Mouse (Mus musculus): ENCODE data around the gene Zfyve21. TPM values are rescaled to one million over a fixed set of nuclear protein-coding genes. Genes with fewer than 3 reads are reported as not detected.

Zfyve21 gene
- polyA plus RNA-seq, 1 experiment from 2014 or later: 75.0 TPM

GRCm38 (mm10) chr12:111809762-111810161, 4.2 kb upstream of the Zfyve21 start:
- Histone ChIP-seq H3K36me3 (replicated peaks) (peaks cover 69% of the 10 kb centered on the region), H3K27me3 (replicated peaks; ENCODE audit: low read depth, poor library complexity, severe bottlenecking) (no peaks in the 10 kb centered on the region), H3K27ac (replicated peaks) (peak overlapping the region; percentile 21; the same call in 1 of the 2 replicates), H3K9me3 (no peaks in the 10 kb centered on the region), H3K4me3 (peak overlapping the region; percentile 37), H3K4me1 (peaks cover 32% of the 10 kb centered on the region)
- DNase-seq (ENCODE audit: low spot score): peak; percentile 85
- WGBS: 5% methylated on average over 9 of the region's 9 CpGs

- Histone ChIP-seq H3K36me3 (replicated peaks) (peaks cover 46% of the 10 kb centered on the region), H3K4me1 (peaks cover 55% of the 10 kb centered on the region), H3K27me3 (replicated peaks; ENCODE audit: low read depth, poor library complexity, severe bottlenecking) (no peaks in the 10 kb centered on the region), H3K4me3 (peak overlapping the region; percentile 87; the same call in 1 of the 2 replicates), H3K9me3 (no peaks in the 10 kb centered on the region), H3K27ac (replicated peaks) (no peak overlapping the region)
- 90% methylated on average over 13 of the region's 13 CpGs for WGBS
- DNase-seq (ENCODE audit: low spot score): no peak
Observed at GRCm38 (mm10) chr12:111812075-111812474, 1.9 kb upstream of the Zfyve21 start.

- Histone ChIP-seq H3K4me3 (peak overlapping the region; percentile 87), H3K27me3 (replicated peaks; ENCODE audit: low read depth, poor library complexity, severe bottlenecking) (no peaks in the 10 kb centered on the region), H3K4me1 (peaks cover 55% of the 10 kb centered on the region), H3K36me3 (replicated peaks) (peaks cover 41% of the 10 kb centered on the region), H3K9me3 (no peaks in the 10 kb centered on the region), H3K27ac (replicated peaks) (no peak overlapping the region)
- DNase-seq (ENCODE audit: low spot score): no peak
- 76% methylated on average over 12 of the region's 12 CpGs for WGBS
Observed at GRCm38 (mm10) chr12:111812611-111813010, 1.4 kb upstream of the Zfyve21 start.

DNA sequence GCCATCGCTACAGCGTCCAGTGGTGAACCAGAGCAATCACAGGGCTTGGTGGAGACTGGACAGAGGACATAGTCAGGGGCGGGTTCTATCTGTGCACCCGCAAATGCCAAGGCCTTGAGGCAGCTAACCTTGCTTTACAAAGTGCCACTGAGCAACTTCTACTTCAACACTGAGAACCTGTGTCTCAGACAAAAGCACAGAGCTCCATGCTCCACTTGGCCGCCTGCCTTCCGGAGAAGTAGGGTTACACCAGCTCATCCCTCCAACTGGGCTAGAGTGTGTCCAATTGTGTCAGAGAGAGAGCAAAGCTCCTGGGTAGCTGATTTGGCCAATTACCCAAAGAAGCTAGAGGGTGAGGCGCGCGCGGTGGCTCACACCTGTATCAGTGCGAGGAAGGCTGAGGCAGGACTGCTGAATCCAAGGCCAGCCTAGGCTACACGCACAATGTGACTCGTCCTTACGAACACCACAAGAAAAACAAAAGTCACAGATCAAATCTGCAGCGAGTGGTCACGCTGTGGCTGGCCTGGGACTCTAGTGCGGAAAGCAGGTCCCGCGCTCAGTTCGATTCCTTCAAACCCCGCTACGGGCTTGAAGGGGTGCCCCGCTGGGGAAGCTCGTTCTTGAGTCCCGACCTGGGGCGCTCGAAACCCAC, 732 bp upstream of the Zfyve21 start:
- 4% methylated on average over 27 of the region's 27 CpGs for WGBS
- peak overlapping the region; percentile 87 for H3K4me3 ChIP-seq
- no peak for DNase-seq (ENCODE audit: low spot score)
- H3K4me1 ChIP-seq: peaks cover 55% of the 10 kb centered on the region
- no peaks in the 10 kb centered on the region for H3K9me3 ChIP-seq
- peaks cover 36% of the 10 kb centered on the region for H3K36me3 ChIP-seq (replicated peaks)
- H3K27me3 ChIP-seq (replicated peaks; ENCODE audit: low read depth, poor library complexity, severe bottlenecking): no peaks in the 10 kb centered on the region
- peak overlapping the region; percentile 82 for H3K27ac ChIP-seq (replicated peaks)

DNA sequence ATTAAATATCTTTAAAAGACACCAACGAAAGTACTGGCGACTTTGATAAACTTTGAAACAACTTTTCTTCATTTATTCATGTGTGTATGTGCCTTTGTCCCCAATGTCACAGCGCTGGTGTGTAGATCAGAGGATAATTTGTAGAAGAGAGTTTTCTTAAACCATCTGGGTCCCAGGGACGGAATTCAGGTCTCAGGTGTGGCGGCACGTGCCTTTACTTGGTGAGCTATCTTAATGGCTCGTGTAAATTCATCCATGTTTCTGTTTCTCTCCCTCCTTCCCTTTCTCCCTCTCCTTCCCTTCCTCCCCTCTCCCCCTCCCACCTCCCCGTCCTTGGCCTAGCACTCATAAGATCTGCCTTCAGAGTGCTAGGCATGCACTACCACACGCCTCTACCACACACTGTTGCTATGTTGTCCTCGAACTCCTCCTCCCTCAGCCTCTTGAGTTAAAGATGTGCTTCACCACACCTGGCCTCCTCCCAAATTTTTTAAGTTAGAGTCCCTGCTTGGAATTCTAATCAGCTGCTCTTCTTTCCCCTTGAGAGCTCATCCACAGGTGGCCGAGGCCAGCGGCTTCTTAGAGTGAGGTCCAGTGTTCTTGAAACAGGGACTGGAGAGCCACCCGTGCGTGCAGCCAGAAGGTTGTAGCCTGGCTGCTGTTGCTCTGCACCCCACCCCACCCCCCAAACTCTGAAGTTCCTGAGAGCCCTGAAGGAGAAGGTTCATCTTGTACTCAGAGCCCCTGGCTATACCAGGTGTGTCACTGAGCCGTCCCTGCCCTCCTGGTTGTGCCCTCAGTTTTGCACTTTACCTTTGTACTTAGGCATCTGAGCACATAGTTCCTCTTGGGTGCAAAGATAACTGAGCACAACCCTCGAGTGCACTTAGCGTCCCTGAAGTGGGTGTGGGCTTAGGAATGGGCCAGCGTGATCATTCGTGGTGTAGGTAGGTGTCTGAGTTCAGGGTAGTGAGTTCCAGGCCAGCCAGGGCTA, 1.1 kb downstream of the Zfyve21 start:
- WGBS: 29% methylated on average over 19 of the region's 19 CpGs
- peak; percentile 30 for DNase-seq (ENCODE audit: low spot score)
- Histone ChIP-seq H3K9me3 (no peaks in the 10 kb centered on the region), H3K36me3 (replicated peaks) (peaks cover 23% of the 10 kb centered on the region), H3K27me3 (replicated peaks; ENCODE audit: low read depth, poor library complexity, severe bottlenecking) (no peaks in the 10 kb centered on the region), H3K4me3 (peak overlapping the region; percentile 87), H3K4me1 (peaks cover 46% of the 10 kb centered on the region), H3K27ac (replicated peaks) (peak overlapping the region; percentile 93)

DNA sequence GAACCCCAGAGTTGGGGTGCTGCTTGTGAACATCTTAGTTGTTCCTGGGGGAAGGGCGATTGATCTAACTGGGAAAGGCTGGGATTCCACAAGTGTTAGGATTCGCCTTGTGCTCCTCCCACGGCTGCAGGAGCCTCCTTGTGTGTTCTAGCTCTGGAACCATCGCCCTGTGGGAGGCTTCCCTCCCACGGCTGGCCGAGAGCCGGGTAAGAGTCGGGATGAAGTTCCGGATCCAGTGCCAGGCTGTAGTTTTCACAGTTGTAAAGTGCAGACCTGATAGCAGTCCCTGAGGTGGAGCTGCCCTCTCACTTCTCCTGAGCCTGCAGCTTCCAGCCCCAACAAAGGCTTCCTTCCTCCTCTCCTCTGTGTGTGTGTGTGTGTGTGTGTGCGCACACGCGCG, 2.6 kb downstream of the Zfyve21 start:
- H3K9me3 ChIP-seq: no peaks in the 10 kb centered on the region
- peaks cover 46% of the 10 kb centered on the region for H3K4me1 ChIP-seq
- no peaks in the 10 kb centered on the region for H3K27me3 ChIP-seq (replicated peaks; ENCODE audit: low read depth, poor library complexity, severe bottlenecking)
- WGBS: 68% methylated on average over 13 of the region's 13 CpGs
- H3K27ac ChIP-seq (replicated peaks): 0 out of 2 replicates have a peak overlapping the region, but pooled peaks have one; percentile 35
- H3K36me3 ChIP-seq (replicated peaks): peaks cover 17% of the 10 kb centered on the region
- no peak for DNase-seq (ENCODE audit: low spot score)
- 0 out of 2 replicates have a peak overlapping the region, but pooled peaks have one; percentile 87 for H3K4me3 ChIP-seq

- H3K36me3 ChIP-seq (replicated peaks): peaks cover 14% of the 10 kb centered on the region
- no peak overlapping the region for H3K27ac ChIP-seq (replicated peaks)
- WGBS: 83% methylated on average over 9 of the region's 9 CpGs
- peaks cover 44% of the 10 kb centered on the region for H3K4me1 ChIP-seq
- H3K4me3 ChIP-seq: no peak overlapping the region
- no peak for DNase-seq (ENCODE audit: low spot score)
- no peaks in the 10 kb centered on the region for H3K9me3 ChIP-seq
- H3K27me3 ChIP-seq (replicated peaks; ENCODE audit: low read depth, poor library complexity, severe bottlenecking): no peaks in the 10 kb centered on the region
Observed at GRCm38 (mm10) chr12:111816967-111817366, 3.0 kb downstream of the Zfyve21 start.

DNA sequence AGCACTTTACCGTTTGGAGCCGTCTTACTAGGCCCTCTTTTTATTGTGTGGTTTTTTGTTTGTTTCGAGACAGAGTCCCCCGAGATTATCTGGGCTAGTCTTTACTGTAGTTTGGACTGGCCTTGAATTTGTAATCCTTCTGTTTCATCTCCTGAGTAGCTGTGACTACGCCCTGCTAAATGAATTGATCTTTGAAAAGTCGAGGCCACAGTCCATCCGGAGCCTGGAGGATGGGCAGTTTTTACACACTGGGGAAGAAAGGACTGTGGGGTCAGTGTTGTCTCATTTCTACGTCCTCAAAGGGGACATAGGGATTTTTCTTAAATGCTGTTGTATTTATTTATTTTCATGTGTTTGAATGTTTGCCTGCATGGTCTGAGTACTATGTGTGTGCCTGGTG, 4.0 kb downstream of the Zfyve21 start:
- H3K9me3 ChIP-seq: no peaks in the 10 kb centered on the region
- WGBS: 93% methylated on average over 8 of the region's 8 CpGs
- no peak for DNase-seq (ENCODE audit: low spot score)
- no peaks in the 10 kb centered on the region for H3K27me3 ChIP-seq (replicated peaks; ENCODE audit: low read depth, poor library complexity, severe bottlenecking)
- H3K4me1 ChIP-seq: peaks cover 34% of the 10 kb centered on the region
- no peak overlapping the region for H3K4me3 ChIP-seq
- no peak overlapping the region for H3K27ac ChIP-seq (replicated peaks)
- H3K36me3 ChIP-seq (replicated peaks): peaks cover 17% of the 10 kb centered on the region

DNA sequence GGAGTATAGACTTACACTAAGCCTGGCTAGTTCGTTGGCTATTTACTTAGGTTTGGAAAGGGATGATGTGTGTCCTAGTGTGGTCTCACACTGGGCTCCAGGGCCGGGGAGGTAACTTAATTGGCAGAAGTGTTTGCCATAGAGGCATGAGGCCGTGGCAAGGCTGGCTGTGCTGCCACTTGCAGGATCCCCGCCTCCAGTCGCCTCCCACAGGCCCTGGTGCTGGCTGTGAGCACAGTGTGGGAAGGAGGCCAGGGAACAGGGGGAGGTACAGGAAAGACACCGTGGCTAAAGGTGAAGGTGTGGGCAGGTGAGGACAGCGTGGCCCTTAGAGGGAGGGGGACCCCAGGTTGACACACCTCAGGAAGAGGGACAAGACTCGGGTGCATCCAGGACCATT, 6.0 kb downstream of the Zfyve21 start:
- H3K27ac ChIP-seq (replicated peaks): no peak overlapping the region
- no peak for DNase-seq (ENCODE audit: low spot score)
- H3K9me3 ChIP-seq: no peaks in the 10 kb centered on the region
- H3K27me3 ChIP-seq (replicated peaks; ENCODE audit: low read depth, poor library complexity, severe bottlenecking): no peaks in the 10 kb centered on the region
- peaks cover 36% of the 10 kb centered on the region for H3K36me3 ChIP-seq (replicated peaks)
- peaks cover 27% of the 10 kb centered on the region for H3K4me1 ChIP-seq
- no peak overlapping the region for H3K4me3 ChIP-seq
- 85% methylated on average over 8 of the region's 8 CpGs for WGBS

DNA sequence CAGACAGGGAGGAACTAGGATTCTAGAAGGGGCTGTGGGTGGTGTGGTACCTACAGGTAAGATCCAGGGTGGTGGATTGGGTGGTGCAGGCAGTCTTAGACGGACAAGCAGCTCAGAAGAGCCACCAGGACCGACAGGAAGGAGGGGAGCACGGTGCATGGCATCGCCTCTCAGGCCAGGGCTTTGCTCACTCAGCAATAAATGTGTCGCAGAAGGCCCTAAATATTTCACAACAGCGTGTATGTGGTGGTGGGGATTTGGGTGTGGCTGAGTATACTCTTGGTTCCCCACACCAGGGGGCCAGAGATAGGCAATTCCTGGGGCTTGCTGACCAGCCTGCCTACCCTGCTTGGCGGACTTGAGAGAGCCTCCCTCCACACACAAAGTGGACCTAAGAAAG, 6.7 kb downstream of the Zfyve21 start:
- WGBS: 89% methylated on average over 7 of the region's 7 CpGs
- DNase-seq (ENCODE audit: low spot score): no peak
- Histone ChIP-seq H3K27ac (replicated peaks) (no peak overlapping the region), H3K4me3 (no peak overlapping the region), H3K9me3 (no peaks in the 10 kb centered on the region), H3K36me3 (replicated peaks) (peaks cover 44% of the 10 kb centered on the region), H3K4me1 (peaks cover 19% of the 10 kb centered on the region), H3K27me3 (replicated peaks; ENCODE audit: low read depth, poor library complexity, severe bottlenecking) (no peaks in the 10 kb centered on the region)

GRCm38 (mm10) chr12:111821931-111822330, 8.0 kb downstream of the Zfyve21 start:
- no peaks in the 10 kb centered on the region for H3K9me3 ChIP-seq
- peaks cover 7% of the 10 kb centered on the region; the same call in 1 of the 2 replicates for H3K4me1 ChIP-seq
- H3K4me3 ChIP-seq: no peak overlapping the region
- no peaks in the 10 kb centered on the region for H3K27me3 ChIP-seq (replicated peaks; ENCODE audit: low read depth, poor library complexity, severe bottlenecking)
- DNase-seq (ENCODE audit: low spot score): no peak
- H3K27ac ChIP-seq (replicated peaks): no peak overlapping the region
- peaks cover 56% of the 10 kb centered on the region for H3K36me3 ChIP-seq (replicated peaks)
- WGBS: 76% methylated on average over 4 of the region's 4 CpGs

DNA sequence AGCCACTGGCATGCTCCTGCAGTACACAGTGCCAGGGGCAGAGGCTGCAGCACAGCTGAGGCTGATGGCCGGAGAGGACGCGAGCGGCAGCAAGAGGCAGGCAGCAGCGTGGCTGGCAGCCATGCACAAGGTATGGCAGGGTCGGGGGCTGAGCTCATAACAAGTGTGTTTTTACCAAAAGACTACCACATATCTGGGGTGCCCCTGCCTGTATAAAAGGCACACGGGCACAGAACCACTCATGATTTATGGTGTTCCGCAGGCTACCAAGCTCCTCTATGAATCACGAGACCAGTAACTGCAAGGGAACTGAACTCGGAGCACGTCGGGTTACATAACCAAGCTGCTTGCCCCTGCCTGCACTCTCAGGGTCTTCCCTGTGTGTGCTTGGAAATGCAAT, 13.6 kb downstream of the Zfyve21 start:
- peaks cover 95% of the 10 kb centered on the region for H3K36me3 ChIP-seq (replicated peaks)

More for the DNA sequence above, 13.6 kb downstream of the Zfyve21 start:
- Histone ChIP-seq H3K9me3 (no peaks in the 10 kb centered on the region), H3K27ac (replicated peaks) (no peak overlapping the region), H3K4me1 (no peaks in the 10 kb centered on the region), H3K27me3 (replicated peaks; ENCODE audit: low read depth, poor library complexity, severe bottlenecking) (no peaks in the 10 kb centered on the region), H3K4me3 (no peak overlapping the region)
- no peak for DNase-seq (ENCODE audit: low spot score)
- 93% methylated on average over 12 of the region's 12 CpGs for WGBS

All from embryonic facial prominence, embryonic 10.5 days (tissue).